Mouse (Mus musculus) frontal cortex, postnatal 14 days (tissue): ENCODE results near the gene Il31.

Experiments used
- DNase-seq, 2 experiments: peaks; one replicate each; pipeline ENCODE4 v3.0.0; 2022; ENCODE audit warnings: low spot score in 2 of 2

Il31 gene

DNA sequence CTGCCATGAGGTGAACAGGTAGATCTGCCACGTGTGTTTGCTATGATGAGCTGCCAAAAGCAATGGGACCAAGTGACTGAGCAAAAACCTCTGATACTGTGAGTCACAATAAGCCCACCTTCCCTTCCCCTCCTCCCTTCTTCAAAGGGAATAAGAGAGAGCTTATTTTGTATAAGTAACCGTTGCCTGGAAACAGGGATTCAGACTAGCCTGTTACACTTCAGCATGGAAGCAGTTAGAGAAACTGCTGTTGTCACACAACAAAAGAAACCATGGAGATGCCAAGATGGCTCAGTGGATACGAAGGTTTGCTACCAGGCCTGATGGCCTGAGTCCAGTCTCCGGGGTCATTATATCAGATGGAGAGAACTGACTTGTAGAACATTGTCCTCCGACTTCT is 15.5 kb downstream of the Il31 start:
- DNase-seq: no peak

DNA sequence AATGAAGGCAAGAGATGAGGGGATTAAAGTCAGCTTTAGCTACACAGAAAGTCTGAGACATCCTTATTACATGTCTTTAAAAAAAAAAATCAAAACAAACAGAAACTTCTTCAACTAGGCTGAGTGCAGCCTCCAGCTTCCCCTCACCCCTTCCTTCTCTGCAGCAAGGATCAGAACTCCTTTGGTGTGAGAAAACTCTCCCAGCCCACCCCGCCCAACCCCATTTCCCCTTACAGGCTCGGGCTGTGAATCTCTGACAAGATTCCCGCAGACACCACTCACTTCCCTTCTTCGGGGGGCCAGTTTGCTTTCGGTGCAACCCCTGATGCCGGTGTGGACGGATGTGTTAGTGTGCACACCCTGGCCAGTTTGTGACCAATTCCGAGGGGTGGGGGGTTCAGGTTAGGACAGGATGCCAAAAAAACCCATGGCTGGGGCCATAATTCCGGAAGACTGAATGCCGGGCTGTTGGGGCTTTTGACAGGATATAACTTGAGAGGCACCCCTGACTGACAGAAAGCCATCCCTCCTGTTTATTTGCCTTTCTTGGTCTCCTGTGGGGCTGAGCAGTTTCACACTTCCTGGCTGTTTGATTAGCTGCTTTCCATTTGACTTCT is 18.4 kb downstream of the Il31 start:
- no peak for DNase-seq

- no peak for DNase-seq
Measured at GRCm38 (mm10) chr5:123464638-123465037, 24.7 kb downstream of the Il31 start.

GRCm38 (mm10) chr5:123461420-123461819 is 27.9 kb downstream of the Il31 start:
- DNase-seq: no peak

DNA sequence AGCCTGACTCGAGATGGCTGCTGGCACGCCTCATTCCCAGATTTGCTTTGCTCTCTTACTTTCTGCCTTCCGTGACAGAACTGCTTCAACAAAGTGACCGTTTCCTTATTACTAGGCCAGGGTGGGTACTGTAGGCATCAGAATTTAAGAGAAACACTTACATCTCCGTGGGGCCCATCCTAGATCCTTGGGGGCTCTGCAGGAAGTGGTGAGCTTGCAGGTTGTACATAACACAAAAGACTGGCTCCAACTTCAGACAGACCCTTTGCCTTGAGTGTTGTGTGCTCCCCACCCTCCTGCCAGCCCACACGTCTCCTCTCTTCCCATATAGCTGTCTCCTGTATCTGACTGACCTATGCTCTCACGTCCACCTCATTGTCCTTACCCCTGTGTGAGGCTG is 37.4 kb downstream of the Il31 start:
- DNase-seq: no peak

DNA sequence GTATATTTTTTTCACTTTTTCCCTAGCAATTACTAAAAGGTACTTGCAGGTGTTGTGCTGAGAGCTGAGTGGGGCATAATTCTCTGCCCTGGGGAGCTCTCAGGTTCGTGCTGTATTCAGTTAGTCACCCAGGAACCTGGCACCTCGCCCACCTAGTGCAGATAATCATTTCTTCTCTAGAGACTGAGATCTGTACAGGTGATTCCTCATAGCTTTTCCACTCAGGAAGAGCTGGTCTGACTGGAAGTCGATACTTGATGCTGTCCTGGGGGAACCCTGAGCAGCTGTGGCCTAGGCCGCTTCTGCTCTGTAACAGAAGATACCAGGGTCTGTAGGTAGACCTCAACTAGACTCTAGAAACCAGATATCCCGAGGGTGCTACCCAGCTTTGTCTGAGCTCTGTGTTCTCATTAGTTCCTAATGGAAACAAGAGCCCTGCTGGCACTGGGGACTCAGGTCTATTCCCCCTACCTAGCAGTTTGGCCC is 44.4 kb downstream of the Il31 start:
- DNase-seq: no peak

DNA sequence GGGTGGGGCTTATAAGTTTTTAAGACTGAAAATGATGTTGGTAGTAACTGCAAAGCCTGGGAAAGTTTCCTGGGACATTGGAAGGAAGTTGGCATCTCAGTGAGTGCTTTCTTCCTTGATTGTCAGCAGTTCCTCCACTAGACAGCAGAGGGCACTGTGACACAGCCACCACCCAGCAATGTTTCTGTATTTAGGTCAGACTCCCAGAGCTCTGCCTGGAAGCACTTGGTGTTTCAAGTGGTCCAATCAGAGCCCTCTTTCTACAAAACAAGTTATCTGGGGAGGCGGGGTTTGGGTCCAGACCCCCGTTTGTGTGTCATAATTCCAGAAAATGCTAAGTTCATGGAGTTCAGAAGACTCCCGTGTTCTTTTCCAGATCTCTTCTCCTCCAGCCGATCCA is 45.2 kb downstream of the Il31 start:
- DNase-seq: peak; percentile 64 to 79

- no peak for DNase-seq
Measured at GRCm38 (mm10) chr5:123442283-123442682, 47.0 kb downstream of the Il31 start.

DNA sequence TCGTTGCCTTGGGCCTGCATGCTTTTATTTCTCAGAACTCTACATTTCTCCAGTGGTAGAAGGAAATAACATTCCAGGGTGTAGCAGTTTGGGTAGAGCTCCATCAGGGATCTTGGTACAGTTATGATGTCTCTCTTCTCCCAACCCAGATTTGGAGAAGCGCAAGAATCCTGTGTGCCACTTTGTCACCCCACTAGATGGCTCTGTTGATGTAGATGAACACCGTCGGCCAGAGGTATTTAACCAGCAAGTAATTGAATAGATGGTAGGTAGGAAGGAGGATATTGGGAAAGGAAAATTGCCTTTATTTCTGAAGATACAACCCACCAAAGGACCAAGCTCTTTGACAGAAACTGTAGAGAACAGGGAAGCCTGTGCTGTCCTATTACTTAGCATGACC is 48.6 kb downstream of the Il31 start:
- no peak for DNase-seq

GRCm38 (mm10) chr5:123439941-123440340 is 49.3 kb downstream of the Il31 start:
- no peak for DNase-seq

GRCm38 (mm10) chr5:123439312-123439711 is 50.0 kb downstream of the Il31 start:
- DNase-seq: no peak

DNA sequence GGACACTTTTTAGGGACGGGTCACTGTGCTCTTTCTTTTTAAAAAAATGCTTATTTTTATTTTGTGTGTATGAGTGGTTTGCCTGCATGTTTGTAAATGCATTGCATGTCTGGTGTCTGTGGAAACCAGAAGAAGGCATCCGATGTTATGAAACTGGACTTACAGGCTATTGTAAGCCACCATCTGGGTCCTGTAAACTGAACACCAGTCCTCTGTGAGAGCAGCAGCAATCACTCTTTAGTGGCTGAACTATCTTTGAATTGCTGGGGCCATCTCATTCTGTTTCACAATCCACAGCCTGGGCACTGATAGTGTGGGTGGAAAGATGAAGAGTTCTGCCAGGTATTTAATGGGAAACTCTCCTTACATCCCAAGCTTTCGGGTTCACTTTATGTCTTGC is 50.9 kb downstream of the Il31 start:
- DNase-seq: no peak

DNA sequence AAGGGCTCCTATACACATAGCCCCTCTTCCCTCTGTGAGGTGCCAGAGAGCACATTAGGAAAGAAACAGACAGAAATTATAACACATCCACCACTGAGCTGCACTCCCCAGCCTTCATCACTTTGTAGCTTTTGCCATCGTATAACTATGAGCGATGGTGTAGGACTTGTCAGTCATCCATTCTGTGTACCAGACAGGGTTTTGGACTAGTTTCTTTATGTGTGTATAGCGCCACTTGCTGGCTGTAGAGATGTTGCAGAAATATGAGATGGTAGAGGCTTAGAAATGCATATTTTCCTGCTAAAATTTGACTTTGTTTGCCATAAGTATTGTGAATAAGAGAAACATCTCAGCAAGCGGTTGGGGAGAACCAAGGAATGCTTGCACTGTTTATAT is 52.5 kb downstream of the Il31 start:
- DNase-seq: no peak

DNA sequence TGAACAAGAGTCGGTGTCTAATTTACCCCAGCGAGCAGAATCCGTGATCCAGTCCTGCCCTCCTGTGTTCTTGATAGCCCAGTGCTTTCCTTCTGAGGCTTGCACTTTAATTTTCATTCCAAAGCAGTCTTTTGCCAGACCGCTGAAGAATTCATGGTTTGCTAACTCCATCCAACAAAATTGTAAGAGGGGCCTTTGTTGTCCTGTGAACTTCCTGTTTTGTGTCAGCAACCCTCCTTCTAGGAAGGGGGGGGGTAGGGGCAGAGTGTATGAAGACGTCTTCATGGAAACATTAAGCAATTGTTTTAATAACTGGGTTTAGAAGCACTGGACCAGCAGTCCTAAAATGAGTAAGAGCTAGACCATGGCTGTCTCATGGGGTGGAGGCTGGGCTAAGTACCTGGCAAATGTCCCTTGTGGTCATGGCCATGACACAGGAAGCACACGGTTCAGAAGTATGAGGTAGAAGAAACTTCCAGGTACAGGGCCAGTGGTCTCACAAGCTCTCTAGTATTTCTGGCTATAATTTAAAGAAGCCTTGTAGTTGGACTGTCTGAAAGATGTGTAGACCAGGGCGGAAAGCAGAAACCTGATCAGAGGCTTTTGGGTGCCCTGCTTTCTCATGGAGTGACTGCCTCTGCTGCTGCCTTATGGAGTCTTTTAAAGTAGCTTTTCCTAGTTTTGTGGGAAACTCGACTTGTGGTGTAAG is 53.1 kb downstream of the Il31 start:
- DNase-seq: no peak

DNA sequence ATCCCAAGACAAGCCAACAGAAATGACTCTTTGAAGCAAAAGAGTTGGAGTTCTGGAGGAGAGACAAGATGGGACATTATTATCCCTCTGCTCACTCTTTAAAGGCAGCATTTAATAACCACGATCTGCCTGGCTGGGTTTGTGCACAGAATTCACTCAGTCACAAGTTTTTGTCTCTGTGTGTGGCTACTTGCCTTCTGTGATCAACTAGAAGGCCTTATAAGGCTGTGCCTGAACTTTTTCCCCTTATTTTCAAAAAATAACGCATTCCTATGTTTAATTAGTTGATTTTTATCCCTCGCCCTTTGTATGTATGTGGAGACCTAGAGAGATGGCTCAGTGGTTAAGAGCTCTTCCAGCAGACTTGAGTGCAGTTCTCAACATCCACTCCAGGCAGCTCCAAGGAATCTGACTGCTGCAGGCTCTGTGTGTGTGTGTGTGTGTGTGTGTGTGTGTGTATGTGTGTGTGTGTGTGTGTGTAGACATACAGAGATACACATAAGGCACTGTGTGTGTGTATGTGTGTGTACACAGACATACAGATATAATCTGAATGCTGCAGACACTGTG is 56.9 kb downstream of the Il31 start:
- DNase-seq: no peak

DNA sequence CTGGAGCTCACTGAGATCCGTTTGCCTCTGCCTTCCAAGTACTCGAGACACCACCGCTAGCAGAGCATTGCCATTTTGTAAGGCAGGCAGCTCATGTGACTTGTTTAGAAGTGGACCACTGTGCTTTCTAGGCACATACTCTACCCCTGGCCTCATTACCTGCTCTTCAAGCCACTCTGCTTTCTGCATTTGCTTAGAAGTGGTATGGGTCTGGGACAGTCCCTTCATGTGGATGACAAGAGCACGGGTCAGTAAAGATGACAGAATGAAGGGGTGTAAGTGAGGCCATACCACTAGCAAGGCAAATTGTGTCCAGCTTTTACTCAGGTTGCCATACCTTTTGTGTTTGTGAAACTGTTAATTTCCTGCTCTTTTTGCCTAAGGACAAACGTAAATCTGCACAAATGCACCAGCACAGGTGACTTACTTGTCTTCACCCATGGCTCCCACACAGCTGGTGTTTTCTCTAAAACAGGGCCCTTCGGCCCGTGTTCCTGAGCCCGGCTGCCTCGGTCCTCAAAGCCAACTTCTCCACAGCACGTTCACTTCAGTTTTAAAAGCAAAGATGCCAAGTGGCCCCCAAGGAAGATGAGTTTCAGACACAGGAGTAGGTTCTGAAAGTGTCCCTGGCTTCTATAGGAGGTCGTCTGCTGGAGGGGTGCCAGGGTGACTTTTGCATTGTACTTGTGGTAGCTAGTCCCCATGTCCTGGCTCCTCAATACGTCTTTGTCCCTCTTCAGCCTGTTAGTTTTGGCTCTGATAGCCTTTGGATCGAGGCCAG is 57.6 kb downstream of the Il31 start:
- DNase-seq: peak in 1 of 2 experiments; percentile 40
